Mouse (Mus musculus): Measurements from ENCODE around the gene Msh3. TPM values are rescaled to one million over a fixed set of nuclear protein-coding genes. Genes with fewer than 3 reads are reported as not detected.
A peak's percentile ranks its signal among the peaks of the same experiment; 100 is the strongest.

Gene Msh3
- polyA plus RNA-seq, 1 experiment from 2014 or later = 13.4 TPM

GRCm38 (mm10) chr13:92291605-92292004, 63.2 kb downstream of the Msh3 start:
- no peaks in the 10 kb centered on the region for H3K4me1 ChIP-seq (replicated peaks)
- no peaks in the 10 kb centered on the region for H3K9me3 ChIP-seq (replicated peaks)
- H3K4me3 ChIP-seq = no peak overlapping the region
- 77% methylated on average over 4 of the region's 4 CpGs for WGBS
- no peak overlapping the region for H3K4me2 ChIP-seq
- no peak for ATAC-seq (replicated peaks; ENCODE audit: insufficient number of reproducible peaks, insufficient read depth, low FRiP score, low read depth)
- H3K9ac ChIP-seq = no peak overlapping the region
- H3K36me3 ChIP-seq = no peaks in the 10 kb centered on the region
- H3K27ac ChIP-seq = no peak overlapping the region
- no peaks in the 10 kb centered on the region for H3K27me3 ChIP-seq

- no peaks in the 10 kb centered on the region for H3K9me3 ChIP-seq (replicated peaks)
- peaks cover 8% of the 10 kb centered on the region; the same call in 1 of the 2 replicates for H3K36me3 ChIP-seq
- no peak overlapping the region for H3K4me2 ChIP-seq
- peaks cover 14% of the 10 kb centered on the region for H3K4me1 ChIP-seq (replicated peaks)
- no peak overlapping the region for H3K27ac ChIP-seq
- H3K9ac ChIP-seq = no peak overlapping the region
- no peak overlapping the region for H3K4me3 ChIP-seq
- ATAC-seq (replicated peaks; ENCODE audit: insufficient number of reproducible peaks, insufficient read depth, low FRiP score, low read depth) = no peak
- no peaks in the 10 kb centered on the region for H3K27me3 ChIP-seq
- 90% methylated on average over 2 of the region's 2 CpGs for WGBS
These were observed 77.8 kb downstream of the Msh3 start for GRCm38 (mm10) chr13:92277027-92277426.

GRCm38 (mm10) chr13:92275292-92275691, 79.5 kb downstream of the Msh3 start:
- no peak for ATAC-seq (replicated peaks; ENCODE audit: insufficient number of reproducible peaks, insufficient read depth, low FRiP score, low read depth)
- Histone ChIP-seq H3K4me3 (no peak overlapping the region), H3K4me2 (no peak overlapping the region), H3K36me3 (no peaks in the 10 kb centered on the region), H3K9ac (no peak overlapping the region), H3K4me1 (replicated peaks) (peaks cover 14% of the 10 kb centered on the region), H3K27me3 (no peaks in the 10 kb centered on the region), H3K9me3 (replicated peaks) (no peaks in the 10 kb centered on the region), H3K27ac (0 out of 2 replicates have a peak overlapping the region, but pooled peaks have one; percentile 62)
- WGBS = 86% methylated on average over 9 of the region's 9 CpGs

GRCm38 (mm10) chr13:92274274-92275198, 80.3 kb downstream of the Msh3 start:
- peak overlapping the region; percentile 49 for H3K4me2 ChIP-seq
- H3K27ac ChIP-seq = peak overlapping the region; percentile 62
- 23% methylated on average over 14 of the region's 14 CpGs for WGBS
- no peak overlapping the region for H3K4me3 ChIP-seq
- no peaks in the 10 kb centered on the region for H3K36me3 ChIP-seq
- ATAC-seq (replicated peaks; ENCODE audit: insufficient number of reproducible peaks, insufficient read depth, low FRiP score, low read depth) = peak; percentile 72
- H3K4me1 ChIP-seq (replicated peaks) = peaks cover 14% of the 10 kb centered on the region
- H3K9me3 ChIP-seq (replicated peaks) = no peaks in the 10 kb centered on the region
- no peak overlapping the region for H3K9ac ChIP-seq
- H3K27me3 ChIP-seq = no peaks in the 10 kb centered on the region

GRCm38 (mm10) chr13:92267076-92267475, 87.7 kb downstream of the Msh3 start:
- H3K4me3 ChIP-seq = no peak overlapping the region
- no peak overlapping the region for H3K4me2 ChIP-seq
- ATAC-seq (replicated peaks; ENCODE audit: insufficient number of reproducible peaks, insufficient read depth, low FRiP score, low read depth) = no peak
- H3K9ac ChIP-seq = no peak overlapping the region
- H3K27me3 ChIP-seq = no peaks in the 10 kb centered on the region
- no peak overlapping the region for H3K27ac ChIP-seq
- 0 out of 2 replicates have a peak, but pooled peaks cover 3% of the 10 kb centered on the region for H3K36me3 ChIP-seq
- no peaks in the 10 kb centered on the region for H3K9me3 ChIP-seq (replicated peaks)
- H3K4me1 ChIP-seq (replicated peaks) = no peaks in the 10 kb centered on the region
- WGBS = 80% methylated on average over 3 of the region's 3 CpGs

GRCm38 (mm10) chr13:92263566-92263965, 91.2 kb downstream of the Msh3 start:
- Histone ChIP-seq H3K4me2 (no peak overlapping the region), H3K4me1 (replicated peaks) (no peaks in the 10 kb centered on the region), H3K36me3 (0 out of 2 replicates have a peak, but pooled peaks cover 3% of the 10 kb centered on the region), H3K27me3 (no peaks in the 10 kb centered on the region), H3K27ac (no peak overlapping the region), H3K9me3 (replicated peaks) (no peaks in the 10 kb centered on the region), H3K9ac (no peak overlapping the region), H3K4me3 (no peak overlapping the region)
- no peak for ATAC-seq (replicated peaks; ENCODE audit: insufficient number of reproducible peaks, insufficient read depth, low FRiP score, low read depth)
- WGBS = 81% methylated on average over 6 of the region's 6 CpGs

GRCm38 (mm10) chr13:92261329-92261728, 93.5 kb downstream of the Msh3 start:
- WGBS = 68% methylated on average over 5 of the region's 5 CpGs

GRCm38 (mm10) chr13:92255480-92255879, 99.3 kb downstream of the Msh3 start:
- no peak overlapping the region for H3K27ac ChIP-seq
- H3K9me3 ChIP-seq (replicated peaks) = no peaks in the 10 kb centered on the region
- H3K36me3 ChIP-seq = no peaks in the 10 kb centered on the region
- H3K4me3 ChIP-seq = no peak overlapping the region
- H3K9ac ChIP-seq = no peak overlapping the region
- H3K4me1 ChIP-seq (replicated peaks) = no peaks in the 10 kb centered on the region
- WGBS = 41% methylated on average over 3 of the region's 3 CpGs
- H3K4me2 ChIP-seq = no peak overlapping the region
- H3K27me3 ChIP-seq = no peaks in the 10 kb centered on the region
- ATAC-seq (replicated peaks; ENCODE audit: insufficient number of reproducible peaks, insufficient read depth, low FRiP score, low read depth) = no peak

More at GRCm38 (mm10) chr13:92261329-92261728, 93.5 kb downstream of the Msh3 start:
- ATAC-seq (replicated peaks; ENCODE audit: insufficient number of reproducible peaks, insufficient read depth, low FRiP score, low read depth) = no peak
- no peak overlapping the region for H3K27ac ChIP-seq
- H3K9me3 ChIP-seq (replicated peaks) = no peaks in the 10 kb centered on the region
- H3K4me3 ChIP-seq = no peak overlapping the region
- no peak overlapping the region for H3K9ac ChIP-seq
- H3K4me2 ChIP-seq = no peak overlapping the region
- no peaks in the 10 kb centered on the region for H3K27me3 ChIP-seq
- no peaks in the 10 kb centered on the region for H3K4me1 ChIP-seq (replicated peaks)
- 0 out of 2 replicates have a peak, but pooled peaks cover 3% of the 10 kb centered on the region for H3K36me3 ChIP-seq

- H3K27ac ChIP-seq = no peak overlapping the region
- H3K4me2 ChIP-seq = no peak overlapping the region
- peaks cover 3% of the 10 kb centered on the region; the same call in 1 of the 2 replicates for H3K36me3 ChIP-seq
- H3K4me1 ChIP-seq (replicated peaks) = no peaks in the 10 kb centered on the region
- H3K9ac ChIP-seq = no peak overlapping the region
- H3K27me3 ChIP-seq = no peaks in the 10 kb centered on the region
- H3K9me3 ChIP-seq (replicated peaks) = no peaks in the 10 kb centered on the region
- 83% methylated on average over 5 of the region's 5 CpGs for WGBS
- H3K4me3 ChIP-seq = no peak overlapping the region
- no peak for ATAC-seq (replicated peaks; ENCODE audit: insufficient number of reproducible peaks, insufficient read depth, low FRiP score, low read depth)
These were observed 101.0 kb downstream of the Msh3 start for GRCm38 (mm10) chr13:92253850-92254249.

GRCm38 (mm10) chr13:92252331-92252730, 102.5 kb downstream of the Msh3 start:
- Histone ChIP-seq H3K36me3 (peaks cover 4% of the 10 kb centered on the region; the same call in 1 of the 2 replicates), H3K4me1 (replicated peaks) (no peaks in the 10 kb centered on the region), H3K4me2 (no peak overlapping the region), H3K27ac (no peak overlapping the region), H3K9me3 (replicated peaks) (no peaks in the 10 kb centered on the region), H3K27me3 (no peaks in the 10 kb centered on the region), H3K9ac (no peak overlapping the region), H3K4me3 (no peak overlapping the region)
- ATAC-seq (replicated peaks; ENCODE audit: insufficient number of reproducible peaks, insufficient read depth, low FRiP score, low read depth) = no peak

- Histone ChIP-seq H3K4me1 (replicated peaks) (no peaks in the 10 kb centered on the region), H3K4me3 (no peak overlapping the region), H3K27me3 (no peaks in the 10 kb centered on the region), H3K4me2 (no peak overlapping the region), H3K36me3 (peaks cover 4% of the 10 kb centered on the region; the same call in 1 of the 2 replicates), H3K9ac (no peak overlapping the region), H3K9me3 (replicated peaks) (no peaks in the 10 kb centered on the region), H3K27ac (no peak overlapping the region)
- 89% methylated on average over 2 of the region's 2 CpGs for WGBS
- ATAC-seq (replicated peaks; ENCODE audit: insufficient number of reproducible peaks, insufficient read depth, low FRiP score, low read depth) = no peak
These were observed 107.2 kb downstream of the Msh3 start for GRCm38 (mm10) chr13:92247576-92247975.
